Mouse (Mus musculus): ENCODE results near the gene Mllt1. TPM values are rescaled to one million over a fixed set of nuclear protein-coding genes. Genes with fewer than 3 reads are reported as not detected.

The Mllt1 gene
- polyA plus RNA-seq (2021; fragmentation: Nextera tagmentation): 4.6 and 11.4 TPM in 2 replicates
- long read RNA-seq, experiment 1, partial matches to known transcripts: 16 of 52 reads
- long read RNA-seq, experiment 1, other reads (novel, unspliced or antisense): 36 of 52 reads
- long read RNA-seq, experiment 2, partial matches to known transcripts: 1 of 10 reads
- long read RNA-seq, experiment 2, other reads (novel, unspliced or antisense): 9 of 10 reads

DNA sequence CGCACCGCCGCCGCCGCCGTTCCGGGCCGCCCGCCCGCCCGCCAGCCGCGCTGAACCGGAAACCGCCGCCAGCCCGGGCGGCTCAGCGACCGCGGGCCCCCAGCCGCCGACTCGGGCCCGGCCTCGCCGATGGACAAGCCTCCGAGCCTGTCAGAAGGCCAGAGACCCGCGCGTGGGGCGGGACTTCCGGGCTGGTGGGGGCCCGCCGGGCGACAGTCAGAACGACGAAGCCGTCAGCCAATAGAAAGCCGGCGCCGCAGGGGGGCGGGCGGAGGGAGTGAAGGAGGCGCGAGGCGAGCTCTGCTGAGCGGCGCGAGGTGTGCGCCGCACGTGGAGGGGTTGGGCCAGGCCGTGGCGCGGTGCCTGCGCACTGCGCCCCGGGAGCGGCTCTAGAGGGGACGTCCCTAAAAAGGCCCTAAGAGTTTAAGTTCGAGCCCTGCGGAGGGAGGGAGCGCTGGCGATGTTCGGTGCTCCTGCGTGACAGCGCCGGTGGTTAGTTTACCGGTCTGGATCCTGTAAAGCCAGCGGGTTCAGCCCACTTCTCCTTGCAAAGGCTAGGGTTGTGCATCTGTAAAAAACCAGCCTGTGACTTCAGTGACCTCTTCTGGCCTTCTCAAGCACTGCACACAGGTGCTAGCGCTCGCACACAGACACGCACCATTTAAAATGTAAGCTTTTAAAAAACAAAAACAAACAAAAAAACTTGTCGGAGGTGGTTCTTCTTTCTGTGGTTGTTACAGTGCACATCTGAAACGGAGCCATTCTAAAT, at the start of gene Mllt1:
Gene Mllt1 (minus strand): TSS at position 53 of the 769 bp plus-strand sequence.

DNA sequence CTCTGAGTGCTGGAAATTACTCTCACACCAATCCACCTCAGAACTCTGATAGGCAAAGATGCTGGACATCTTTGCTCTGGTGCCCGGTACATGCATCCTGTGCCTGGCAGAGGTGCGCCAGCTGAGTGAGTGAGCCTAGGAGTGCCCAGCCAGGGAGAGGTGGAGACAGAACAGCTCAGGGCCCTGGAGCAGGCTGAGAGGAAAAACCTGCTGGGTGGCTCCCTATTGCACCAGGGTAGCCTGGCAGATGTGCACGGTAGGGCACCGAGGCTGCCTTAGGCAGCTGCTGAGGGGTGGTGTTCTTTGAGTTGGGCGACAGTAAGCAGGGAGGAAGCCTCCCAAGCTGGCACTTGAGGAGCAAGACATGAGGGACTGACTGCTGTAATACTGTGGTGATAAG, 46.8 kb upstream of the Mllt1 start, which contains the start of gene Acer1:
Gene Acer1 (minus strand): TSS at position 114 of the 400 bp plus-strand sequence.

DNA sequence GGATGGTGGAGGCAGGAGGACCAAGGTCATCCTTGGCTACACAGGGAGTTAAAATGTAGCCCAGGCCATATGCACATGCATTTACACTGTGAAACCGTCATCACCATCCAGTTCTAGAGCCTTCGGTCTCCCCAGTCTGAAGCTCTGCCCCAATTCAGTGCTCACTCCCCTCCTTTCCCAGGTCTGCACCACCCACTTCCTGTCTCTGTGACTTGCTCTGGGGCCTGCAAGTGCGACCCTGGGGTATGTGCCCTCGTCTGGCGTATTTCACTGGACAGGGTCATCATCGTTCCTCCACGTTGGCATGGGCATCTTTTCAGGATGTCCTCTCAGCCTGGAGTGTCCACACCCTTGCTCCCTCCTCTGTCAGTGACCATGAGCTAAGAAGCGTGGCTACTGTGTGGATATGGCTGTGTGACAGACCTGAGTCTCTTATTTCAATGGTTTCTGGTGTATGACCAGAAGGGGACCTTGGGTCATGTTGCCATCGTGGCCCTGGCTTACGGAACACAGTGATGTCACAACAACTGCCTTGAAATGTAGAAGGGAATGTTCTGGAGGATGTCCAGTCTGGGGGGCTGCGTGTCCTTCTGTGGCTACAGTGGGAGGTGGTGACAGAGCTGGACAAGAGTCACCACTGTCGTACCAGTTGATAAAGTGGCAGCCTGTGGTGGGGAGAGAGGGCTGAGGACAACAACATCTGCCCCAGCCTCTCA, 60.1 kb downstream of the Mllt1 start, which contains the start of gene 1700061G19Rik:
Gene 1700061G19Rik (plus strand): TSS at position 542 of the 716 bp plus-strand sequence.

DNA sequence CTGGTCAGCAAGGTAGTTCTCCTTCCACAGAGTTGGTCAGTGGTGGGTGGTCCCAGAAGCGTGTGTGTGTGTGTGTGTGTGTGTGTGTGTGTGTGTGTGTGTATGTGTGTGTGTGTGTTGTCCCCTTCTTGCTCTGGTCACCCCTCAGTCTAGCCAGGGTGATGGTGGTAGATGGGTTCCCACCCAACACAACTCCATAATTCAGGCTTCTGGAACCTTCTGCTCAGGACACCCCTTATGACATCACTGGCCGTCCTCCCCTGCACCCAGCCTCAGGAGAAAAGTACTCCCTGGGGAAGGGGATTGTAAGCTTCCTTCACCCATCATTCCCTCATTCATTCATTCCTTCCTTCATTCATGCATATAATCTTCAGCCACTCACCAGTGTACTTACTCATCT, 61.0 kb downstream of the Mllt1 start, which contains the start of gene Acsbg2:
Gene Acsbg2 (minus strand): TSS at position 211 of the 400 bp plus-strand sequence.

Other genes with a start within 250 kb of the Mllt1 start
- 982 and 1,143 TPM in 2 replicates for gene Ndufa11, start 217.6 kb downstream of the Mllt1 start, polyA plus RNA-seq (2021; fragmentation: Nextera tagmentation)
- 9.5 and 9.6 TPM in 2 replicates for gene Vmac, start 217.4 kb downstream of the Mllt1 start, polyA plus RNA-seq (2021; fragmentation: Nextera tagmentation)
- 3.3 and 6.1 TPM in 2 replicates for gene Nrtn, start 177.9 kb downstream of the Mllt1 start, polyA plus RNA-seq (2021; fragmentation: Nextera tagmentation)
- 24.7 and 26.8 TPM in 2 replicates for gene Dus3l, start 170.7 kb downstream of the Mllt1 start, polyA plus RNA-seq (2021; fragmentation: Nextera tagmentation)
- 0.29 TPM in 1 of 2 replicates, not detected in the other for gene Prr22, start 165.2 kb downstream of the Mllt1 start, polyA plus RNA-seq (2021; fragmentation: Nextera tagmentation)
- gene Rfx2, start 104.4 kb downstream of the Mllt1 start, polyA plus RNA-seq (2021; fragmentation: Nextera tagmentation): 1.0 and 1.1 TPM in 2 replicates
- not detected in 2 replicates for gene Acsbg2, start 61.0 kb downstream of the Mllt1 start, polyA plus RNA-seq (2021; fragmentation: Nextera tagmentation)
- 0.07 and 0.13 TPM in 2 replicates for gene 1700061G19Rik, start 59.9 kb downstream of the Mllt1 start, polyA plus RNA-seq (2021; fragmentation: Nextera tagmentation)
- gene Acer1, start 46.7 kb upstream of the Mllt1 start, polyA plus RNA-seq (2021; fragmentation: Nextera tagmentation): not detected in 2 replicates
- gene Clpp, start 54.9 kb upstream of the Mllt1 start, polyA plus RNA-seq (2021; fragmentation: Nextera tagmentation): 172 and 205 TPM in 2 replicates
- gene Alkbh7, start 61.9 kb upstream of the Mllt1 start, polyA plus RNA-seq (2021; fragmentation: Nextera tagmentation): 62.5 and 64.6 TPM in 2 replicates
- gene Pspn, start 64.6 kb upstream of the Mllt1 start, polyA plus RNA-seq (2021; fragmentation: Nextera tagmentation): not detected in 2 replicates
- gene Gtf2f1, start 75.9 kb upstream of the Mllt1 start, polyA plus RNA-seq (2021; fragmentation: Nextera tagmentation): 63.0 and 79.7 TPM in 2 replicates
- gene Gm17949, start 76.1 kb upstream of the Mllt1 start, polyA plus RNA-seq (2021; fragmentation: Nextera tagmentation): not detected in 2 replicates
- gene Khsrp, start 96.1 kb upstream of the Mllt1 start, polyA plus RNA-seq (2021; fragmentation: Nextera tagmentation): 3.1 and 6.7 TPM in 2 replicates
- gene Slc25a41, start 106.2 kb upstream of the Mllt1 start, polyA plus RNA-seq (2021; fragmentation: Nextera tagmentation): not detected in 2 replicates
- 1.4 and 1.5 TPM in 2 replicates for gene Crb3, start 123.7 kb upstream of the Mllt1 start, polyA plus RNA-seq (2021; fragmentation: Nextera tagmentation)
- 31.3 and 177 TPM in 2 replicates for gene Slc25a23, start 124.4 kb upstream of the Mllt1 start, polyA plus RNA-seq (2021; fragmentation: Nextera tagmentation)
- 0.29 and 0.58 TPM in 2 replicates for gene Dennd1c, start 143.1 kb upstream of the Mllt1 start, polyA plus RNA-seq (2021; fragmentation: Nextera tagmentation)
- 603 and 657 TPM in 2 replicates for gene Tubb4a, start 152.4 kb upstream of the Mllt1 start, polyA plus RNA-seq (2021; fragmentation: Nextera tagmentation)
- 0.77 and 0.92 TPM in 2 replicates for gene Tnfsf9, start 169.9 kb upstream of the Mllt1 start, polyA plus RNA-seq (2021; fragmentation: Nextera tagmentation)
- gene Cd70, start 214.4 kb upstream of the Mllt1 start, polyA plus RNA-seq (2021; fragmentation: Nextera tagmentation): 0.33 and 0.42 TPM in 2 replicates

Data from left cerebral cortex, adult 6 months (tissue).